Mouse (Mus musculus) c-Kit-positive CD71-positive TER-119-positive erythroid progenitor cells, embryonic 14.5 days (primary cell): ENCODE measurements around the gene Catsperd.
A peak's percentile ranks its signal among the peaks of the same experiment; 100 is the strongest.

Experiments used
- DNase-seq: peaks from one replicate; pipeline ENCODE4 v3.0.0-alpha.2; 2013; ENCODE audit warnings: low spot score

Gene Catsperd

GRCm38 (mm10) chr17:56666384-56666783 lies 38.4 kb downstream of the Catsperd start:
- no peak for DNase-seq

- DNase-seq = no peak
Measured at GRCm38 (mm10) chr17:56667591-56667990, 39.6 kb downstream of the Catsperd start.

DNA sequence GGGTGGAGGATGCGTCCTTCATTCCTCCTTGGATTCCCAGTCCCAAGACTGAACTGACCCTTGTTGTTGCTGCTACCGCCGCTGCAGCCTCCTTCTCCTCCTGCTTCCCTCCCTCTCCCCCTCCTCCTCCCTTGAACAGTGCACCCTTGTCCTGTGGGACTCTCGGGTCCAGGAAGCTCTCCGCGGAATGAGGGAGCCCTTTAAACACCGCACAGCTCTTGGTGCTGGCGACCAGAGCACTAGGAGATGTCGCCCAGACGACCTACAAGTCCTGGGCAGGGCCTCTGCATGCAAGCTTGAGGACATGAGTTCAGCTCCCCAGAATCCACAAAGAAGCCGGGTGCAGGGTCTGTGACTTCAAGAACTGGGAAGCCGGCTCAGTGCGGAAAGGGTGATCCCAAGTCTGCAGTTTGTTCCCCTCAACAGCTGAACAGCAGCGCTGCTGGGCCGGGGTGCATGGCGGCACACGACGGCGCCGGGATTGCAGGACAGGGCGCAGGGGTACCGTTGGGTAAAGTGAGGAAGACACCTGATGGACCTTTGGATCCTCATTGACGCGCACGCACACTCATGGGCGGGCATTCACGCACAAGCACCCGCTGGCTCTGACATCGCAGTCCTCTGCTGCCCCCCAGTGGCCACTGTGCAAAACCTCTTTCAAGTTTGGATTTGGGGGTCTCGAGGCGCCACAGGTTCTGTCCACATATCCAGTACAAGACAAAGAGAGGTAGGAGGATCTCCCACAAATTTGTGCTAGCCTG lies 40.6 kb downstream of the Catsperd start:
- DNase-seq = peak; percentile 71

DNA sequence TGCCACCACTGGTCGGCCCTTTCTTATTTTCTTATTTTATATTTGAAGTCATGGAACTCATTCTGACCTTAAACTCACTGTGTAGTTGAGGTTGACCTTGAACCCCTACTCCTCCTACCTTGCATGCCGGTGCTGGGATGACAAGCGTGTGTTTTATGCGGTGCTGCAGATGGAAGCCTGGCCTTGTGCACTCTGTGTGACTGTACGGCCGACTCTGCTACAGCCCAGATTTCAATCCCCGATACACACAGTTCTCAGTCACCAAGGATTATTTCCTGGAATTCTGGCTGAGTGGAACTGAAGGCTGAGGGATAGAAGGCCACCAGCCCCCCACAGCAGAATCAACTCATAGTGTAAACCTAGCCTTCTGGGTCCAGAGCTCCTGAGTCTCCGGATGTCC lies 41.8 kb downstream of the Catsperd start:
- DNase-seq = no peak

DNA sequence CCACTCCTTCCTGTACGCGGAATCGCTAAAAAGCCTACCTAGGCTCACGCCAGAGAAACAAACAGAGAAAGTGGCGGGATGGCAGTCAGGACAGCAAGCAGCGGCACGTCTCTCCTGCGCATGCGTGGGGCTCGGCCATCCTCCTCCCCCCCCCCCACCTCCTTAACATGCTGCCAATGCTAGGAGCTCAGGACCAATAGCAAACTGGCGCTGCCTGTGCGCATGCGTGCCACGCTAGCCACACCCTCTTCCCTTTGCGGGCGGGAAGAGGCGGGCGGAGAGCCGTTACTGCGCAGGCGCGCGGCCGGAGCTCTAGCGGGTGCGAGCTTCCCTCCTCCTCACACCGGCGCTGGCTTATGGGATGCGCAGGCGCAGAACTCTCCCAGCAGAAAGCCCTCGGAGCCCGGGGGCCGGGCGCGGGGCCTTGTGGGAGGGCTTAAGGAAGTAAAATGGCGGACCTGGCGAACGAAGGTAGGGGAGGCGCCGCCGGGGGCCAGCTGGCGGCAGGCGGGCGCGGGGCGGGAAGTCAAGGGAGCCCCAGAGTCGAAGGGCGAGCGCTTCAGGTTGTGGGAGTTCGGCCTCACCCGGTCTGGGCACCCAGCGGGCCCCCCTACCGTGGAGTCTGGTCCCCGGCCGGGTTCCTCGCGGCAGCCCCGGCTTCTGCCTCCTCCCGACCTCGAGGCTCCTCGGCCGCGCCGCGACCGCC lies 45.2 kb downstream of the Catsperd start, which contains the start of gene Ranbp3:
Ranbp3 (plus strand) TSS at position 354 of the 706 bp plus-strand sequence.
- DNase-seq = peak; percentile 99

- no peak for DNase-seq
Measured at GRCm38 (mm10) chr17:56673647-56674416, 45.9 kb downstream of the Catsperd start.

GRCm38 (mm10) chr17:56681791-56682190 lies 53.8 kb downstream of the Catsperd start:
- DNase-seq = no peak

DNA sequence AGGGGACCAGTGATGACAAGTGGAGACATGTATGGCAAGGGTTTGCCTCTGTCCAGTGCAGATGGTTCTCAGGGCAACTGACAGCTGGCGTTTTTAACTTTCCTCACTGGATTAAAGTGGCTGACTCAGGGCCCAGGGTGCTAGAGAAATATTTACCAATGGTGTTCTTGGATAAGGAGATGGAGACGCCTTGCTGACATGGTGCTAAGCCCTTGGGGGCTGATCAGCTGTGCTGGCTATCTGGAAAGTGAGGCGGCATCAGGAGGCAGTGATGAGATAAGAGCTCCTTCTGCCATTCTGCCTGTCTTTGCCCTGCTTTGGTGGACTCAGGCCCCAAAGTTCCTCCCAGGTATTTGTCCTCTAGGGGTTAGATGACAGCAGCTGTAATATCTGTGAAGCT lies 54.9 kb downstream of the Catsperd start:
- DNase-seq = peak; percentile 45

GRCm38 (mm10) chr17:56683546-56684140 lies 55.7 kb downstream of the Catsperd start:
- DNase-seq = no peak

- no peak for DNase-seq
Measured at GRCm38 (mm10) chr17:56684649-56685048, 56.7 kb downstream of the Catsperd start.

GRCm38 (mm10) chr17:56686801-56687200 lies 58.9 kb downstream of the Catsperd start:
- no peak for DNase-seq

GRCm38 (mm10) chr17:56688045-56688444 lies 60.1 kb downstream of the Catsperd start:
- DNase-seq = peak; percentile 72

DNA sequence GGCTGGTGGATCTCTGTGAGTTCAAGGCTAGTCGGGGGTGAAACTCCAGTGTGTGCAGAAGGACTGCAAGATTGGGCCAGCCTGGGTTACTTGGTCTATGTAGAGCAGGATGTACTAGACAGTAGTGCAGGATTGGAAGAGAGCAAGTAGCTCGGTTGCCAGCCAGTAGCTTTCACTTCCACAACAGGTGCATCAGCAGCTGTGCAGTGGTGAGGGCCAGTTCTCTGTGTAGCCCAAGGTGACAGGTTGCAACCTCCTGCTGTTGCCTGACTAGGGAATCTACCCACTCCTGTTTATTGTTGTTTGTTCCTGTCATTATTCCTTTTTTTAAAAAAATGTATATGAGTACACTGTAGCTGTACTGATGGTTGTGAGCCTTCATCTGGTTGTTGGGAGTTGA lies 60.7 kb downstream of the Catsperd start:
- no peak for DNase-seq

DNA sequence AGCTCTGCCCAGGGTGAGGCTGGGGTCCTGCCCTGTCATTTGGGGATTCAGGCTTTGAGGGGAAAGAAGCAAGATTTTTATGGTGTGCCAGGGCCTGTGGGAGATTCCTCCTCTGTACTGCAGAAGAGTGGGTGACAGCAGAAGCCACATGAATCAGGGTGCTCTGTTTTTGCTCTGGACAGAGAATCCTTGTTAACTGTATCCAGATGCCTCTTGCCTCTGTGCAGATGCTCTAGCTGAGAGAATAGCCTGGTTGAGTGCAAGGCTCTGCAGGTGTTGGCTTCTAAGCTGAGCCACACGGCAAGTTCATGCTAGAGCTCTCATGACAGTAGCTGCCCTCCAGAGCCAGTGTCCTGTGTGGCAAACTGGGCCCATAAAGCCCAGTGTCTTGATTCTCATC lies 65.5 kb downstream of the Catsperd start:
- no peak for DNase-seq

- no peak for DNase-seq
Measured at GRCm38 (mm10) chr17:56693851-56694310, 65.9 kb downstream of the Catsperd start.

GRCm38 (mm10) chr17:56700451-56700850 lies 72.5 kb downstream of the Catsperd start:
- no peak for DNase-seq

- no peak for DNase-seq
Measured at GRCm38 (mm10) chr17:56703038-56703437, 75.1 kb downstream of the Catsperd start.

DNA sequence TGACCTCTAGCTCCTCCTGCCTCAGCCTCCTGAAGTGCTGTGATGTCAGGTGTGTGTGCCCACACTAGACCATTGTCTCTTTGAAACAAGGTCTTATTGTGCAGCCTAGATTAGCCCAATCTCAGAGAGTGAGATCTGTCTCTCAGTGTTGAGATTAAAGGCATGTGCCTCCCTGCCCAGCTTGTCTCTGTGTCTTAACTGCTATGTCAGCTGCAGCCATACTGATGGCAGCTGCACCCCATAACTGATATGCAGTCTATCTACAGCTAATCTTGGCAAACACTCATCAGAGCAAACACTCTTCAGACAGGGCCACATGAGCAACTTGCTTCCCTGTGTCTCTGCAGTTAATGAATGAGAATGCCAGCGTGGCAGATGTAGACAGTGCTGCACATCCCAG lies 78.6 kb downstream of the Catsperd start:
- no peak for DNase-seq

GRCm38 (mm10) chr17:56708692-56709091 lies 80.7 kb downstream of the Catsperd start:
- DNase-seq = no peak

GRCm38 (mm10) chr17:56709708-56710107 lies 81.8 kb downstream of the Catsperd start:
- no peak for DNase-seq
